Mouse (Mus musculus) thymus, adult 2 months (tissue): ENCODE results near the gene Gm7168. TPM values are rescaled to one million over a fixed set of nuclear protein-coding genes. Genes with fewer than 3 reads are reported as not detected.
"Not testable (repeated sequence)": the region's sequence is repeated elsewhere in the genome, so short reads cannot be mapped to it uniquely, and the experiment has no call there.

Source experiments
- DNase-seq: peaks from one replicate; pipeline ENCODE4 v3.0.0; 2021
- H3K27ac ChIP-seq: fragments of 200-500 bp; 2 replicates; pipeline ENCODE4 v1.5.1; 2012; ENCODE audit warnings: low read length, control low read depth; ENCODE audit not compliant: control insufficient read depth, insufficient read depth
- H3K27me3 ChIP-seq: fragments of 200-500 bp; 2 replicates; pipeline ENCODE4 v1.6.1; 2012; ENCODE audit warnings: mild to moderate bottlenecking, low read length, moderate library complexity, mixed read lengths; ENCODE audit not compliant: control insufficient read depth, insufficient read depth
- H3K36me3 ChIP-seq: fragments of 200-500 bp; 2 replicates; pipeline ENCODE4 v1.6.1; 2012; ENCODE audit warnings: mild to moderate bottlenecking, low read length, moderate library complexity; ENCODE audit not compliant: control insufficient read depth, insufficient read depth
- H3K4me1 ChIP-seq: fragments of 200-500 bp; replicated peaks from 2 replicates; pipeline ENCODE4 v1.6.1; 2012; ENCODE audit warnings: low read length; ENCODE audit not compliant: control insufficient read depth, insufficient read depth
- H3K4me3 ChIP-seq: fragments of 200-500 bp; 2 replicates; pipeline ENCODE4 v1.5.1; 2012; ENCODE audit warnings: mild to moderate bottlenecking, low read length, control low read depth, moderate library complexity; ENCODE audit not compliant: control insufficient read depth, insufficient read depth
- CTCF ChIP-seq: fragments of 200-500 bp; IDR thresholded peaks from 2 replicates; pipeline ENCODE4 v1.5.1; 2012; ENCODE audit warnings: mild to moderate bottlenecking, control low read depth, low read length, moderate library complexity, borderline replicate concordance; ENCODE audit not compliant: control insufficient read depth, poor library complexity, insufficient read depth; ENCODE audit errors: extremely low read depth
- POLR2A ChIP-seq: fragments of 200-500 bp; IDR thresholded peaks from 2 replicates; pipeline ENCODE4 v1.6.1; 2012; ENCODE audit warnings: mild to moderate bottlenecking, low read length, control low read depth, moderate library complexity; ENCODE audit not compliant: control insufficient read depth, poor library complexity, insufficient read depth; ENCODE audit errors: extremely low read depth
- WGBS: fragments of 180-500 bp; shearing (Covaris S2); methylation state at CpG from one replicate; pipeline ENCODE4 v1.1.7; 2018; 5-methylcytosine and 5-hydroxymethylcytosine counted together
- polyA plus RNA-seq: library from polyadenylated mRNA; depleted of rRNA; stranded (reverse); fragments of >200 nt; gene quantifications from 2 replicates; pipeline ENCODE4 v1.2.3, GENCODE M21; 2012; rRNA removed

Gene Gm7168
- not detected in 2 replicates for polyA plus RNA-seq

DNA sequence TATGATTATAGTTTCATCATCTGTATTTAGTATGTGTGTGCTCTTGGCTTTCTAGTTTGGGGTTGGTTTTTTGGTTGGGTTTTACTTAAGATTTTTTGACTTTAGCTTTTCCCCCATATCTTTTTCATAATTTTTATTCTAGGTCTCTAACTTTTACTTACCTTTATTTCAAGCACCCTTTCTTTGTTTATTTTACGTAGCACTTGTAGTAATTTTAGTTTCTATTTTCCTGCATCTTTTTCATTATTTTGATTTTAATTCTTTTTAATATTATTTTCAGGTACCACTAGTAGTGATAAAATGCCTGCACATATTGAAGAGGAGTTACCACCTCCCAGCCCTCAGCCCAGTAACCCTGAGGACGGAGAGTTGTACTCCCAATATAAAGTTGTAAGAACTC, at the start of gene Gm7168:
Gene Gm7168, plus strand, starts transcription at position 301 of the 400 bp plus-strand sequence.
- H3K27me3 ChIP-seq, H3K4me3 ChIP-seq, H3K4me1 ChIP-seq, DNase-seq, H3K36me3 ChIP-seq, H3K27ac ChIP-seq: not testable (repeated sequence)
- 86% methylated on average over 1 of the region's 2 CpGs for WGBS

DNA sequence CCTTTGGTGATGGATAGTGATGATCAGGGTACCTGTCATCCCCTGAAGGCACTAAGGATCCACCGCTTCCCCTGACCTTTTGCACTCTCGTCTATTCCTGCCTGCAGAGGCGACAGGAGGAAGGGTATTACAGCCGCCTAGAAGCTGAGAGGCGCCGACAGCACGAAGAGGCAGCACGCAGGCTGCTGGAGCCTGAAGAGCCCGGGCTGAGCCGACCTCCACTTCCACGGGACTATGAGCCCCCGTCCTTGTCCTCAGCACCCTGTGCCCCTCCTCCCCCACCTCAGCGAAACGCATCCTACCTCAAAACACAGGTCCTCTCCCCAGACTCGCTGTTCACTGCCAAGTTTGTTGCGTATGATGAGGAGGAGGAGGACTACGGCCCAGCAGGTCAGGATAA, 49.3 kb upstream of the Gm7168 start:
- H3K36me3 ChIP-seq = no peaks in the 10 kb centered on the region
- TF ChIP-seq POLR2A = no peak
- DNase-seq = no peak
- H3K4me3 ChIP-seq = no peak overlapping the region
- no peaks in the 10 kb centered on the region for H3K27me3 ChIP-seq
- no peak overlapping the region for H3K27ac ChIP-seq
- 96% methylated on average over 17 of the region's 17 CpGs for WGBS
- no peaks in the 10 kb centered on the region for H3K4me1 ChIP-seq

DNA sequence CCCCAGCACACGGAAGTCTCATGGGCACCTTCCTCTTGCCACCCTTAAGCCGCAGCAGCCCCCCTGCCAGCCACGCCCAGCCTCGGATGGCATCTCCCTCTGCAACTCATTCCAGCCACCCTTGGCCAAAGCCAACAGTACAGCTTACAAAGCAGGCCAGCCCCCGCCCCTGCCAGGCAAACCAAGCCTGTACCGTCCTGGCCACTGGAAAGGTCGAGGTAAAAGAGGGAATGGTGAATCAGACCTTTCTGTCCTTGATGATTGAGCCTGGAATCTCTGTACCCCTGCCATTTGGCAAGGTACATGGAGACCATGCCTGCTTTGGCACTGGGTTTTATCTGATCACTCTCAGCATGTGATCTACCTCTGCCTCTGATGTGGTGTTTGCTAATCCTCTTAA, 48.9 kb upstream of the Gm7168 start:
- no peak for DNase-seq
- 87% methylated on average over 7 of the region's 7 CpGs for WGBS
- TF ChIP-seq POLR2A (no peak), CTCF (no peak)
- Histone ChIP-seq H3K4me1 (no peaks in the 10 kb centered on the region), H3K27me3 (no peaks in the 10 kb centered on the region), H3K4me3 (no peak overlapping the region), H3K27ac (no peak overlapping the region), H3K36me3 (no peaks in the 10 kb centered on the region)

DNA sequence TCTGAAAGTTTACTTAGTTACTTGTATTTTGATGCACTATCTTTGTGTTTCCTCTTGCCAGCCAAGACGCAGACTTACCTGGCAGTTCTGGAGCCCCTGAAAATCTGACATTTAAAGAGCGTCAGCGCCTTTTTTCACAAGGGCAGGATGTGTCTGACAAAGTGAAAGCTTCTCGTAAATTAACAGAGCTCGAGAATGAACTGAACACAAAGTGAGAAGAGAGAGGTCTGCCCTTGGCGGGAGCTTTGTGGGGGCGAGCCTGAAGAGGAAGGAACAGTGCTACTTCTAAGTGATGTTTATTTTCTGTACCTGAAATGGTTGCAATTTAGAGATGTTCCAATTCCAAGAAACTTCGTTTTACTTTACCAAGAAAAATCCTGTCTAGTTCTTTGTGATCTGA, 44.4 kb upstream of the Gm7168 start:
- TF ChIP-seq CTCF (no peak), POLR2A (no peak)
- WGBS = 89% methylated on average over 8 of the region's 8 CpGs
- no peaks in the 10 kb centered on the region for H3K4me1 ChIP-seq
- no peaks in the 10 kb centered on the region for H3K36me3 ChIP-seq
- H3K4me3 ChIP-seq = no peak overlapping the region
- no peak for DNase-seq
- H3K27ac ChIP-seq = no peak overlapping the region
- H3K27me3 ChIP-seq = no peaks in the 10 kb centered on the region

DNA sequence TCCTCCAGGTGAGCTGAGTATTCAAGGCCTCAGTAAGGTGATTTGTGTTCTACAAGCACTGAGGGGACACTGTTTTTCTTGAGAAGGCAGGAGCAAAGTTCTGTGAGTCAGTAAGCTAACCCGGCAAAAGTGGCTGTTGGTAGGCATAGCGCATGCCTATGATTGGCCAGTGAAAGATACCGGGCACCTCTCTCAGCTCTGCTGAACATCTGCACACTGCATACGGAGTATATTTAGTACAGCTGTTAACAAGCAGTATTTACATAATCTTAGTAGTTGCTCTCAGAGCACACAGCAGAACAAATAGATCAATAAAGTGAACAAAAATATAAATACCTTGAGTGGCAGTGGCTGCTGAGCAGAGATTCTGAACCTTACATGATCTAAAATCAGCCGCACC, 41.1 kb upstream of the Gm7168 start:
- Histone ChIP-seq H3K4me1 (no peaks in the 10 kb centered on the region), H3K27ac (no peak overlapping the region), H3K36me3 (no peaks in the 10 kb centered on the region), H3K4me3 (no peak overlapping the region), H3K27me3 (no peaks in the 10 kb centered on the region)
- 97% methylated on average over 5 of the region's 5 CpGs for WGBS
- TF ChIP-seq POLR2A (no peak), CTCF (no peak)
- DNase-seq = no peak

DNA sequence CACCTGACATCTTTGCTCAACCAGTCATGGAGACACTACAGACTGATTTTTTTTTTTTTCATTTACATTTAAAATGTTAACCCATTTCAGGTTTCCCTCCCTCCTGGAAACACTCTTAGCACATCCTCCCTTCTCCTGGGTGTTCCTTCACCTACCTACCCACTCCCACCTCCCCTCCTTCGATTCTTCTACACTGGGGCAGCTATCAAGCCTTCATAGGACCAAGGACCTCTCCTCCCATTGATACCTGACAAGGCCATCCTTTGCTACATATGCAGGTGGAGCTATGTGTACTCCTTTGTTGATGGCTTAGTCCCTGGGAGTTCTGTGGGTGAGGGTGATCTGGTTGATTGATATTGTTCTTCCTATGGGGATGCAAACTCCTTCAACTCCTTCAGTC, 40.5 kb upstream of the Gm7168 start:
- no peak overlapping the region for H3K27ac ChIP-seq
- WGBS = 81% methylated on average over 1 of the region's 1 CpGs
- no peaks in the 10 kb centered on the region for H3K36me3 ChIP-seq
- no peak for TF ChIP-seq POLR2A
- no peak for TF ChIP-seq CTCF
- no peaks in the 10 kb centered on the region for H3K27me3 ChIP-seq
- H3K4me1 ChIP-seq = no peaks in the 10 kb centered on the region
- no peak overlapping the region for H3K4me3 ChIP-seq
- DNase-seq = no peak

DNA sequence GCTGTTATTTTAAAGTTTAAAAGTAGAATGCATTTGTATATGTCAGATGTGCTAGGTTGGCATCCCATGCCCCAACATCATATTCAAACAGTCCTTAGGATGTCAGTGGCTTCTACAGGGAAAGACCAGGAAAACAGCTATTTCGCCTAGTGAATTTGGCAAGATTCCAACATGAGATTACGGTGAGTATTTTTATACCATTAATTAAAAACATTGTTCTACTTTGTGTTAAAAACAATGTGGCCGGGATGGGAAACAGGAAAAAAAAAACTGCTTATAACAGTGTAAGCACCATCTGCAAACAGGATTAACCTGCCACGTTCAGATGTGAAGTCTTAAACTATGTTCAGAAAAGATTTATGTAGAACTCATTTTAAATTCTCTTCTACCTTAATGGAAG, 34.2 kb upstream of the Gm7168 start:
- Histone ChIP-seq H3K36me3 (no peaks in the 10 kb centered on the region), H3K4me1 (no peaks in the 10 kb centered on the region), H3K27me3 (no peaks in the 10 kb centered on the region), H3K4me3 (no peak overlapping the region), H3K27ac (no peak overlapping the region)
- DNase-seq = no peak
- TF ChIP-seq CTCF (no peak), POLR2A (no peak)
- 84% methylated on average over 4 of the region's 4 CpGs for WGBS
